Mouse (Mus musculus) gastrocnemius, adult 2 months (tissue): ENCODE results near the gene Golga5. TPM values are rescaled to one million over a fixed set of nuclear protein-coding genes. Genes with fewer than 3 reads are reported as not detected.
"Not testable (repeated sequence)": the region's sequence is repeated elsewhere in the genome, so short reads cannot be mapped to it uniquely, and the experiment has no call there.

ENCODE experiments used
- DNase-seq: peaks from one replicate; pipeline ENCODE4 v3.0.0; 2022
- H3K27ac ChIP-seq: fragments of 200-600 bp; 2 replicates; pipeline ENCODE4 v1.8.1; 2022; ENCODE audit warnings: mild to moderate bottlenecking
- H3K4me3 ChIP-seq: fragments of 200-600 bp; 2 replicates; pipeline ENCODE4 v1.8.1; 2022; ENCODE audit warnings: mild to moderate bottlenecking, moderate library complexity
- CTCF ChIP-seq: fragments of 200-600 bp; IDR thresholded peaks from 2 replicates; pipeline ENCODE4 v1.8.1; 2022; ENCODE audit warnings: antibody characterized with exemption, mild to moderate bottlenecking, moderate library complexity
- intact Hi-C: fragments of 180-260 bp; cut with DNase I; formaldehyde crosslinking; loops from one replicate; pipeline ENCODE4 v1.15.1; 2025
- total RNA-seq, 2 experiments: library from RNA; stranded (reverse); gene quantifications; 2 replicates each; pipeline ENCODE4 v1.2.3; 2021

Golga5 gene
- total RNA-seq, 2 experiments from 2014 or later = 30.0 to 31.2 TPM

GRCm38 (mm10) chr12:102456467-102457193 is 12.3 kb upstream of the Golga5 start:
- intact Hi-C loops = no loop called here
- Histone ChIP-seq H3K27ac (no peak overlapping the region; the same call in 1 of the 2 replicates), H3K4me3 (no peak overlapping the region)
- TF ChIP-seq CTCF = no peak
- no peak for DNase-seq

- H3K4me3 ChIP-seq = no peak overlapping the region
- H3K27ac ChIP-seq = no peak overlapping the region
- DNase-seq = no peak
- TF ChIP-seq CTCF = no peak
- intact Hi-C loops = loop anchor here (10.0 kb wide), 1 partner anchor 485 kb away; the partner anchor contains the start of gene Cpsf2
Observed at GRCm38 (mm10) chr12:102460014-102460413, 8.9 kb upstream of the Golga5 start.

DNA sequence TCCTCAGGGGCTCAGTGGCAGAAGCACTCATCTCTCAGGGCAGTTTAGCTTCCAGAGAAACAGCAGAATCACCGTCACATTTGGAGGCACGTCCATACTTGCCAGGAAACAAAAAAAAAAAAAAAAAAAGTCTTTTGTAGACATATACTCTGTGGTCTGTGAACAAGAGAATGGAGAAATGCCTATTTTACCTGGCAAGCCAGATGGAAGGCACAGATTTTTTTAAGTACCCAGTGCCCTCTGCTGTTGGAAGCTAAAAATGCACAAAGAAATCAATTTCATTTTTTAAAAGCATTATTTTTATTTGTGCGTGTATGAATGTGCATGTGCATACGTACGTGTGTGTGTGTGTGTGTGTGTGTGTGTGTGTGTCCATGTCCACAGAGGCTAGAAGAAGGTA is 7.8 kb upstream of the Golga5 start:
- intact Hi-C loops = loop anchor here (1.0 to 10.0 kb wide), 2 partner anchors 69 to 486 kb away; partner anchors contain the start of gene Cpsf2
- TF ChIP-seq CTCF = peak; percentile 69
- no peak overlapping the region for H3K27ac ChIP-seq
- H3K4me3 ChIP-seq = no peak overlapping the region
- no peak for DNase-seq

GRCm38 (mm10) chr12:102464650-102465049 is 4.3 kb upstream of the Golga5 start:
- DNase-seq = no peak
- intact Hi-C loops = loop anchor here (10.0 kb wide), 1 partner anchor 490 kb away; the partner anchor contains the start of gene Cpsf2
- peak; percentile 32 for TF ChIP-seq CTCF
- no peak overlapping the region for H3K27ac ChIP-seq
- no peak overlapping the region for H3K4me3 ChIP-seq

GRCm38 (mm10) chr12:102468136-102468535 is 799 bp upstream of the Golga5 start:
- Histone ChIP-seq H3K4me3 (no peak overlapping the region), H3K27ac (no peak overlapping the region)
- DNase-seq = no peak
- peak; percentile 3; the same call in 1 of the 2 replicates for TF ChIP-seq CTCF
- intact Hi-C loops = loop anchor here (10.0 kb wide), 1 partner anchor 493 kb away; the partner anchor contains the start of gene Cpsf2

DNA sequence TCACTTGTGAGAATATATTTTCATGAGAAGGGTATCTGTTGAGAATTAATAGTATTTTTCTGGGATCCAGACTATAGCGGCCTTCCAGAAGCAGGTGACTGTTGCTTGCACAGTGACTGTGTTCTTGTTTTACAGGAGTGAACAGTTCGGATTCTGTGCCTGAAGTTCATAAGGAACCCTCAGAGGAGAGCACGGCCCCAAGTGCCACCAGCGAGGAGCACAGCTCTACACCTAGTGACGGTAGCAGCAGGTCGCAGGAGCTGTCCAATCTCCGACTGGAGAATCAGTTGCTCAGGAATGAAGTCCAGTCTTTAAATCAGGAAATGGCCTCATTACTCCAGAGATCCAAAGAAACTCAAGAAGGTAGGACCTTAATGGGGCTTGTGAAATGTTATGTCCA is 5.5 kb downstream of the Golga5 start:
- no peak for DNase-seq
- no peak for TF ChIP-seq CTCF
- intact Hi-C loops = no loop called here

DNA sequence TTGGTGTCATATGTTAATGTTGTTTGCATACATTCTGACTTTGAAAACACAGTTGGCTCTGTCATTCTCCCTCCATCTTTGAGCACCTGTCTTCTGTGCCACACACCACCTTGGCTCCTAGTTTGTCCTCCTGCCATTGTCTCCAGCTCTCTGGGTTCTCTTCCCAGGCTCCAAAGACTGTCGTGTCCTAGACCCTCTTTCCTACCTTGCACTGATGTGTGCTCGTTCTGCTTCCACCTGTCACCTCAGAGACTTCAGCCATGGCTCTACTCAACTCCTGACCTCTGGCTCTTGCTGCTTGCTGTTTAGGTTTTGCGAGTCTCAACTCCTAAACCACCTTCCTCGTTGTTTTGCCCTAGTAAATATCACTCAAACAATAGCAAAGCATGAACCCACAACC is 11.5 kb downstream of the Golga5 start:
- intact Hi-C loops = no loop called here
- Histone ChIP-seq H3K4me3 (no peak overlapping the region), H3K27ac (no peak overlapping the region)
- no peak for DNase-seq
- no peak for TF ChIP-seq CTCF

More for the DNA sequence above, 5.5 kb downstream of the Golga5 start:
- no peak overlapping the region for H3K4me3 ChIP-seq
- H3K27ac ChIP-seq = no peak overlapping the region

DNA sequence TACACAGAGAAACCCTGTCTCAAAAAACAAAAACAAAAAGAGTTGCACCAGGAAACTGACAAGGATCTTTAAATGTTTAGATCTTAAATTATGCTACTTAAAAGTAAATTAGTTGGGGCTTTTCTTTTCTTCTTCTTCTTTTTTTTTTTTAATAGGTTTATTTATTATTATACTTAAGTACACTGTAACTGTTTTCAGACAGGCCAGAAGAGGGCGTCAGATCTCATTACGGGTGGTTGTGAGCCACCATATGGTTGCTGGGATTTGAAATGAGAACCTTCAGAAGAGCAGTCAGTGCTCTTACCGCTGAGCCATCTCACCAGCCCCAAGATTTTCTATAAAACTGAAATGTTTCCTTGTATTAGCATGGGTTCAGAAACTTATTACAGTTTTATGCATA is 16.0 kb downstream of the Golga5 start:
- intact Hi-C loops = no loop called here
- H3K4me3 ChIP-seq = no peak overlapping the region
- peak; percentile 20; the same call in 1 of the 2 replicates for TF ChIP-seq CTCF
- no peak overlapping the region for H3K27ac ChIP-seq
- DNase-seq = no peak

DNA sequence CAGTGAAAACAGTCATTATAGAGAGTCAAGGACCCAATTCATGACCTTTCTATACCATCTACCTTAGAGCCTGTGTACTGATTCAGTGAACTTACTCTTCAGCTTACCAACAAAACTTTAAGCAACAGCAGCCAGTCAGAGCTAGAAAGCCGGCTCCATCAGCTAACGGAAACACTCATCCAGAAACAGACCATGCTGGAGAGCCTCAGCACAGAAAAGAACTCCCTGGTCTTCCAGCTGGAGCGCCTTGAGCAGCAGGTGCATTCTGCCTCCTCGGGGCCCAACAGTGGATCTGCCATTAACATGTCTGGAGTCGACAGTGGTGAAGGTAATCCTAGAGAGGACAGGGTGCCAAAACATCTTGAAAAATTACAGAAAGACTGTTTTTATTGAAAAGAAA is 23.0 kb downstream of the Golga5 start:
- DNase-seq = no peak
- H3K4me3 ChIP-seq = no peak overlapping the region
- no peak overlapping the region for H3K27ac ChIP-seq
- no peak for TF ChIP-seq CTCF
- intact Hi-C loops = loop anchor here (10.0 kb wide), 1 partner anchor 223 kb away; no protein-coding TSS in a partner anchor

GRCm38 (mm10) chr12:102495754-102496153 is 26.8 kb downstream of the Golga5 start:
- H3K27ac ChIP-seq, DNase-seq, H3K4me3 ChIP-seq: not testable (repeated sequence)
- intact Hi-C loops = loop anchor here (10.0 kb wide), 1 partner anchor 219 kb away; no protein-coding TSS in a partner anchor

GRCm38 (mm10) chr12:102497905-102498304 is 29.0 kb downstream of the Golga5 start:
- H3K27ac ChIP-seq = peak overlapping the region; percentile 2; the same call in 1 of the 2 replicates
- no peak for DNase-seq

GRCm38 (mm10) chr12:102498726-102499125 is 29.8 kb downstream of the Golga5 start:
- Histone ChIP-seq H3K27ac (peak overlapping the region; percentile 16), H3K4me3 (peak overlapping the region; percentile 21)
- intact Hi-C loops = loop anchor here (10.0 kb wide), 1 partner anchor 216 kb away; no protein-coding TSS in a partner anchor
- DNase-seq = peak; percentile 61
- no peak for TF ChIP-seq CTCF

More at GRCm38 (mm10) chr12:102497905-102498304, 29.0 kb downstream of the Golga5 start:
- 0 out of 2 replicates have a peak, but pooled peaks have one; percentile 5 for TF ChIP-seq CTCF
- intact Hi-C loops = loop anchor here (10.0 kb wide), 1 partner anchor 217 kb away; no protein-coding TSS in a partner anchor
- H3K4me3 ChIP-seq = no peak overlapping the region

DNA sequence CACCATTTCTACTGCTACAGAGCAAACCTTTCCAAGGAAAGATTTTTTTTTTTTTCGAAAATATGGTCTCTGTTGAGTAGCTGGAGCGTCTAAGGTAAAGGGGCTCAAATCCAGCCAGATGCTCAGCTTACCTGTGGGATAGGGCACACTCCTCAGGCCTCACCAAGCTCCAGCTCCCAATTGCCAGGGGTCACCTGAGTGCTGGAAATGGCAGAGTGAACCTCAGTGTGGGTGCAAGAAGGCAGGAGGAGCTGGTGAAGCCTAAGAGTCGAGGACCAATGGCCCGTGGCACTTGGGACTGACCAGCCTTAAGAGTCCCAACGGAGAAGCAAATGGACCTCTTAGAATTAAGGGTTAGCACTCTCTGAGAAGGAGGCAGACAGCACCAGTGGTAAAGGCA is 30.3 kb downstream of the Golga5 start:
- Histone ChIP-seq H3K4me3 (no peak overlapping the region), H3K27ac (0 out of 2 replicates have a peak overlapping the region, but pooled peaks have one; percentile 16)
- peak; percentile 22 for DNase-seq
- intact Hi-C loops = loop anchor here (10.0 kb wide), 1 partner anchor 216 kb away; no protein-coding TSS in a partner anchor
- TF ChIP-seq CTCF = no peak
